Mouse (Mus musculus): ENCODE measurements at regions not wholly inside any gene's neighbourhood (a gene's known extent, or its start where the extent isn't known, plus 50 kb on each side); places are given as distances from the start of the nearest gene placed in this dataset.
"Not testable (repeated sequence)": the region's sequence is repeated elsewhere in the genome, so short reads cannot be mapped to it uniquely, and the experiment has no call there.

DNA sequence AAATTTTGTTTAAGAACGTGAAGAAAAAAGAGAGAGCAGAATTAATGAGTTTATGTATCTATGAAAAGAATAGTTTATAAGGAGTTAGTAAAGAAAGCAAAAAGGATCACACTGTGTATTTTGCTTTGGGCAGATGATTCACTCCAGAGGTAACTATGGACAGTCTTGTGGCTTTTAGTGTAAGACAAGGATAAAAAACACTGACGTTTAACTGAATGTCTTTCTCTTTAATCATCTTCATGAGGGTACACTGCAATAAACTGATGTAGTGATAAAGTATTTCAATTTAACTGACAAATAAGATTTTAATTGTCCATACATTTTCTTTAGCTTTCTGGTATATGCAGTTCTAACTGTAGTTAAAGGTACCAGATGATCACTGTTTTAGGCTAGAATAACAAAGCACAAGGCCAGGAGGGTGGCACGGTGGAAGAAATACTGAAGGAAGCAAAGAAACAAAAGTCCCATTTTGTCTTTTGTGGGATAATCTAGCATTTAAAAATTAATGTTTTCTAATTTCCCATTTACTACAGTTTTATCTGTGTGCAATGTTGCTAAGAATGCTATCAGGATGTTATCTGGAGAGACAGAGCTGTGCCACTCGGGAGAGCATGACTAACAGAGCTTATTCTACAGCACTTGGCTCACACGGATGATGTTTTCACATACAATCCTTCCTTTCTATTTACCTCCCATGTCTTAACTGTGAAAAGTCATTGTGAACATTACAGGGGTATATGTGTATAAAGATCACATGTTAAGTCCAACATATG is 232.4 kb upstream of the Tusc1 start:
- DNase-seq = no peak

GRCm38 (mm10) chr4:93555787-93556760 is 220.8 kb upstream of the Tusc1 start:
- no peak for DNase-seq

DNA sequence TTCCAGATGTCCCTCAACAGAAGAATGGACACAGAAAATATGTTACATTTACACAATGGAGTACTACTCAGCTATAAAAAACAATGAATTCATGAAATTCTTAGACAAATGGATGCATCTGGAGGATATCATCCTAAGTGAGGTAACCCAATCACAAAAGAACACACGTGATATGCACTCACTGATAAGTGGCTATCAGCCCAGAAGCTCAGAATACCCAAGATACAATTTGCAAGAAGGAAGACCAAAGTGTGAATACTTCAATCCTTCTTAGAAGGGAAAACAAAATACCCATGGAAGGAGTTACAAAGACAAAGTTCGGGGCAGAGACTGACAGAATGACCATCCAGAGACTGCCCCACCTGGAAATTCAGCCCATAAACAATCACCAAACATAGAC is 219.9 kb upstream of the Tusc1 start:
- DNase-seq = not testable (repeated sequence)

DNA sequence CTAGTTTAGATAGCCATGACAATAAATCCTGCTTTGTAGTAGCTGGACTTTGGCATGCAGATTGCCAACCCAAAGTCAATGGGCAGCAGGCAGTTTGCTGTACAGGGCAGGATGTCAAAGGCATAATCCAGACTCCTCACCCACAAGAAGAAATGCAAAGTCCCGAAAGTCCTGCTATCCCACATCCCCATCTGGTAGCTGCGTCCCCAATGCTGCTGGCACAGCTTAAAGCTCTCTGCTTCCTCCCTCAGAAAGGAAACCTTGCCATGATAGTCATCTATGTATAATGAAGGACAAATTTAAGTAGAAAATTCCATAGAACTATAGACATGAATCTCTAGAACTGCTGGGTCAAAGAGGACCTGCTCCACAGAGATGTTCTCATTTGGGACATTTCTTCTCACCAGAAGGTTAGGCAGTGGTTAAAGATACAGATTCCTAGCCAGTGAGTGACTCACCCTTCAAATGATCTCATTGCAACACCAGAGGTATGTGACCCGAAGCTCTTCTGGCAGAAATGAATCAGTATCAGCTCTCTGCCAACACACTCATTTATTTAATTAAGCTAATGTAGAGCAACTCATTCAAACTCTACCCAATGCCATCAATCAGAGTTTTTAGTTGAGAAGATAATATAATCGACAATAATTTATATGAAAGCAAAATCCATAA is 217.3 kb upstream of the Tusc1 start:
- DNase-seq = no peak

DNA sequence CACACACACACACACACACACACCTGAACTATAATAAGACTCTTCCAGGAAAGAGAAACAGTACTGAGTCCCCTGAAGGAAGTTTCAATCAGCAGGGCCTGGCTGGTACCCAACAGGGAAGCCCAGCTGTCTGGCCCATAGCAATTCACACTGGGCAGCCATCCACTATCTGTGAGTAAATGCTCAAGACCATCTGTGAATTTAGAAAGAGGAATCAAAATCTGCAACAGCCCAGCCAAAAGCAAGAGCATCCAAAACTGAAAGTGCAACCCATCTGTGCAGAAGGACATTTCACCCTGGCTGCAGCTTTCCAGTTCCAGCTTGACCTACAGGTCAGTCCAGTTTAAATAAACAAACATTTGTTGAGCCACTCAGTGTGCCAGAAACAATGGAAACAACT is 215.8 kb upstream of the Tusc1 start:
- DNase-seq = peak; percentile 26

DNA sequence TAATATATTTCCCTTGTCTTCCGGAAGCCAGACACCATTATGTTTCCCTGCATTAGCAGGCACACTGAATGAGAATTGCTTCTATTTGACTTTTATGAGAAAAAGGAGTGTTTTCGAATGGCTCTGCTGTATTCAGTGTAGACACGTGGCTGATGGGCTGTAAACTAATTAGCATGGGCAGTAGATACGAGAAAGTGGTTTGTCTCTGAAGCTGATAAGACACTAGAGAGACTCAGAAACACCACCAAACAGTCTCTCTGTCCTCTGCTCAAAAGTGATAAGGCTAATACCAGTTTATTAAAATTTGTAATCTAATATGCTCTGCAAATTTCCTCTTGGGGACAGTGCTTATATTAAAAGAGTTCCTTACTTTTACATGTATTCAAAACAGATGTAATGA is 205.3 kb upstream of the Tusc1 start:
- no peak for DNase-seq

- DNase-seq = no peak
These were observed 192.1 kb upstream of the Tusc1 start for GRCm38 (mm10) chr4:93527382-93527781.

GRCm38 (mm10) chr4:93520454-93521100 is 185.3 kb upstream of the Tusc1 start:
- DNase-seq = no peak

DNA sequence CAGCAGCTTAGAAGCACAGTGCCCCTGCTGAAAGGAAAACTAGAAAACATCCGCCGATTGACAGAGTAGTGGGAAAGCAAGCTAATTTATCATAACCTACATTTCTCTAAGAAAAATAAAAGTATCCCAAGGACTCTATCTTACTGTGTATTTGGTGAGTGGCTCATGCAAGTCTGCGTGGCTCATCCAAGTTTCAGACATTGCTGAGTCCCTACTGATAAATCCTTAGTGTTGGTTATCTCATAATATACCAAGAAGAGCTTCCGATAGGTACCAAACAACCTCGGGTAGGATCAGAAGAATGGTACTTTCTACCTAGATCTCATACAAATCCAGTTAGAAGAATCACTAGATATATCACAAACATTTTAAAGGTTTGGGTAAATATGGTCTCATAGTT is 183.6 kb upstream of the Tusc1 start:
- DNase-seq = no peak

DNA sequence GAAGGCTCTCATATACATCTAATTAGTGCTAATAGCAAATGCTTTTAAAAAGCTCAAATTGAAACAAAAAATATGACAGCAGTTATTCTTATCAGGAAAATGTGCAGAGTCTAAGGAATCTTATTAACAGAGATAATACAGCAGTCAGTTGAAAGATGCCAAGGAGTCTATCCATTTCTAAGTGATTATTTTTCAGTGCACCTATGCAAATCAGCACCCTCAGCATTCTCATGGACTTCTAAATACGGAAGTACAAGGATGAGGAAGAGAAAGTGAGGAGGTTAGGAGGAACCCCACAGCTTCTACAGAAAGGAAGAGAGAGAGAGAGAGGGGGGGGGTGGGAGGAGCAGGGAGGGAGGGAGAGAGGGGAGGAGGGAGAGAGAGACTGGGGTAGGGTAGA is 175.5 kb upstream of the Tusc1 start:
- no peak for DNase-seq

DNA sequence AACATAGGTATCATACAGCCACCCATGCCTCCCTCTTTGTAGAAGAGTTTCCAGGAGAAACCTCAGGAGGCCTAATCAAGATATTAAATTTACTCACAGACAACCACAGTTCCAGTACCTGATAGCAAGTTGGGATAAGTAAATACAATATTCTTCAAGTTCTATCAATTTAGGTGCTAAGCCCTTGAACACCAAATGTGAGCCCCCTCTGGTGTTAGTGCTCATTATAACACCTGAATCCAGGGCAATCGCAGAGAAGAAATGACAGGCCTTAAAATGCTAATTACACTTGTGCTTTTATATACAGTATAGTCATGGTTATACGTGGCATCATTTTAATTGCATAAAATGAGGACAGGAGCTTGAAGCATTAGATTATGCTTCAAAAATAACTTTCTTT is 161.6 kb upstream of the Tusc1 start:
- DNase-seq = no peak

- DNase-seq = no peak
These were observed 159.0 kb upstream of the Tusc1 start for GRCm38 (mm10) chr4:93494319-93494718.

GRCm38 (mm10) chr4:93493905-93494304 is 158.6 kb upstream of the Tusc1 start:
- DNase-seq = no peak

GRCm38 (mm10) chr4:93493326-93493725 is 158.0 kb upstream of the Tusc1 start:
- no peak for DNase-seq

- no peak for DNase-seq
These were observed 153.3 kb upstream of the Tusc1 start for GRCm38 (mm10) chr4:93488570-93488969.

GRCm38 (mm10) chr4:93486455-93486854 is 151.1 kb upstream of the Tusc1 start:
- no peak for DNase-seq

DNA sequence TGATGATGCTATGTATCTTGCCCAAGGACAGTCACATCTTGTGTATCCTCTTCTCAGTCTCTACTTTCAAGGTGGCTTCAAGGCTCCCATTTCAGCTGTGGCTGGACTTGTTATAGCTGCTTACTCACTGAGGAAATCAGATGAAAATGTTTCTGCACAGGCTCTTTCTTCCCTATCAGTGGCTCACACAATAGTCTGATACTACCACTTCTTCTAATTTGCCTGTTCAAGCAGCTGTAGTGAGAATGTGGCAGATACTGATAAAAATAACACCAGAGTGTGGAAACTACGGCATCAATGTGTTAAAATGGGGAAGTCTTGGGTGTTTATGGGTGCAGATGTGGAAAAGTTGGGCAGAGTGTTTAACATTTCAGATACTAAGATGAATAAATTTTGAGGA is 145.9 kb upstream of the Tusc1 start:
- DNase-seq = no peak

- no peak for DNase-seq
These were observed 142.0 kb upstream of the Tusc1 start for GRCm38 (mm10) chr4:93477189-93477767.

- DNase-seq = no peak
These were observed 132.7 kb upstream of the Tusc1 start for GRCm38 (mm10) chr4:93467998-93468397.

- no peak for DNase-seq
These were observed 132.1 kb upstream of the Tusc1 start for GRCm38 (mm10) chr4:93467424-93467823.

DNA sequence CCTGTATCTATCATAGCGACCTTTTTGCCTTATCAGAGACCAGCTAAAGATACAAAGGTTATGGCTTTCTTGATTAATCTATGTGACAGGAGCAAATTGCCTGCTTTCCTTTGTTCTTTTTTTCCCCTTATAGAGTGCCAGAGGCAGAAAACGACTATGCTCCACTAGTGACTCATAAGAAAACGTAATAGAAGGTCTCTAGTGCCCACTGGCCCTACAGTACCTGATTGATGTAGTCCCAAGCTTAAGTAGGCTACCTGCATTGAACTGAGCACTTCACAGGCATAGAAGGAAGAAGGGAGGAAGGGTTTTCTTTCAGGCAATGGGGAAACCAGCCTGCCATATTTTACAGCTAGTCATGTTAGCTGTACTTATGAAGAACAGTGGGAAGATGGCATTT is 116.0 kb upstream of the Tusc1 start:
- DNase-seq = no peak

DNA sequence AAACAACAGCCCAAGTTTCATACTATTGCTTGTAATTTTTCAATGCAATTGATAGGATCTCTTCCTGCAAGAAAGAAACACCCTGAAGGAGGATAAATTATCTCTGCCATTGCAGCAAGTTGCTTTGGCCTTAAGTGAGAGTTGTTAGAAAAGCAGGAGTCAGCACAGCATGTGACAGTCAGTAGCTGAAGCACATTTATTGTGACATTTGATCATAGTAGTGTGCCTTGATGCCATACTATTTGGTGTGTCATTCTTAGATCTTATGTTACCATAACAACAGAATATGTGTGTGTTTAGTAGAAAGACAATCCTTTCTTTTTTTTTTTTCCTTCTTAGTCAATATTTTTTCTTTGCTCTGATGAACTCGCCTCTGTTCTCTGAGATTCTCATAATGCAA is 115.5 kb upstream of the Tusc1 start:
- DNase-seq = no peak

DNA sequence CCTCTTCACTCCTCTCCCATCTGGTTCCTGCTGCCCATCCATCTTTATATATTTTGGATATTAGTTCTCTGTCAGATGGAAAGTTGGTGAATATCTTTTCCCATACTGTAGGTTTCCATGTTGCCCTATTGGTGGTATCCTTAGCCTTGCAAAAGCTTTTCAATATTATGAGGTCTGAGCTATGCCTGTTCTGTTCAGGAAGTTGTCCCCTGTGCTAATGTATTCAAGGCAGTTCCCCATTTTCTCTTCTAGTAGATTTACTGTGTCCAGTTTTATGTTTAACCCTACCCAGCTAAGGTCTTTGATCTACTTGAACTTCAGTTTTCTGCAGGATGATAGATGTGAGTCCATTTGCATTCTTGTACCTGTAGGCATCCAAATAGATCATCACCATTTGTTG is 109.4 kb upstream of the Tusc1 start:
- no peak for DNase-seq
